Mouse (Mus musculus) layer of hippocampus, adult 2 months (tissue): ENCODE results near the gene Mrpl53. TPM values are rescaled to one million over a fixed set of nuclear protein-coding genes. Genes with fewer than 3 reads are reported as not detected.

Experiments
- DNase-seq, 2 experiments: peaks; one replicate each; pipeline ENCODE4 v3.0.0; 2022; ENCODE audit warnings: low spot score in 2 of 2
- H3K27ac ChIP-seq: fragments of 200-600 bp; 2 replicates; pipeline ENCODE4 v1.8.1; 2022
- H3K4me3 ChIP-seq: fragments of 200-600 bp; 2 replicates; pipeline ENCODE4 v1.8.1; 2022; ENCODE audit warnings: mild to moderate bottlenecking
- CTCF ChIP-seq: fragments of 200-600 bp; conservative IDR thresholded peaks from 2 replicates; pipeline ENCODE4 v1.8.1; 2022; ENCODE audit warnings: antibody characterized with exemption, mild to moderate bottlenecking, moderate library complexity
- total RNA-seq, 2 experiments: library from RNA; stranded (reverse); gene quantifications; 2 replicates each; pipeline ENCODE4 v1.2.3; 2021

The Mrpl53 gene
- total RNA-seq, 2 experiments from 2014 or later, result 64.9 to 67.4 TPM

DNA sequence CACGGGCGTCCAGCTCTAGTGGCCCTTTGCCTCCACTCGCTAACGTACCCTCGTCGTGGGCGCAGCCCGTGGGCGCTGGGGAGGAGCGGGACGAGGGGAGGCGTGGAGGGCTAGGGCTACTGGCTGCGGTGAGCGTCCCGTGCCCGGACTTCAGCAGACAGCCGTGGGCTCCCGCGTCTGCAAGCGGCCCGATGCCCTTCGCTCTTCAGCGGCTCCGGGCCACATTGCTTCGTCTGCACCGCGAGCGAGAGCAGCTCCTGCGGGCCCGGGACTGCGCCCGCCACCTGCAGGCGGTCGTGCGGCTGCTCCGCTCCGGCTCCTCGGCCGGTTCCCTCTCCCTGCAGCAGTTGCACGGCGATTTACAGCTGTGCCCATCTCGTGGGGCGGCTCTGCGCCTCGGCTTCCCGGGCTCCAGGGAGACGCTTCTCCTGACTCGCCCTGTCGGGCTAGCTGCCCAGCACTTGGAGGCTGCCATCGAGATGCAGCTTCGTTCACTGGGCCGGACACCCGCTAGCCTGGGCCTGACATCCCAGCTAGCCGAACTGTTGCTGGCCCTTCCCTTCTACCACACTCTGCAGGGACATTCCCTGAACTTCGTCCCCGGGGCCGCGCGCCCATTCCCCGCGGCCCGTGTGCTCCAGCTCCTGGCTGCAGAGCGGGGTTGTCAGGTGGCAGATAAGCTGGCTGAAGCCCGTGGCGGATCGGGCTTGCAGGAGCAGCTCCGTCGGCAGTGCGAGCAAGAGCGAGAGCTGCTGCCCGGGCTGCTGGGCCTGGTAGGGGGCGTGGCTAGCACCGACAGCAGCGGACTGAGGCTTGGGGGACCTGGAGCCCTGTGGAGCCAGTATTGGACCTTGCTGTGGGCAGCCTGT lies 6.9 kb upstream of the Mrpl53 start:
- peak; percentile 63 for TF ChIP-seq CTCF
- DNase-seq, result peak in 1 of 2 experiments; percentile 59
- Histone ChIP-seq H3K4me3 (peak overlapping the region; percentile 83), H3K27ac (peak overlapping the region; percentile 93)

DNA sequence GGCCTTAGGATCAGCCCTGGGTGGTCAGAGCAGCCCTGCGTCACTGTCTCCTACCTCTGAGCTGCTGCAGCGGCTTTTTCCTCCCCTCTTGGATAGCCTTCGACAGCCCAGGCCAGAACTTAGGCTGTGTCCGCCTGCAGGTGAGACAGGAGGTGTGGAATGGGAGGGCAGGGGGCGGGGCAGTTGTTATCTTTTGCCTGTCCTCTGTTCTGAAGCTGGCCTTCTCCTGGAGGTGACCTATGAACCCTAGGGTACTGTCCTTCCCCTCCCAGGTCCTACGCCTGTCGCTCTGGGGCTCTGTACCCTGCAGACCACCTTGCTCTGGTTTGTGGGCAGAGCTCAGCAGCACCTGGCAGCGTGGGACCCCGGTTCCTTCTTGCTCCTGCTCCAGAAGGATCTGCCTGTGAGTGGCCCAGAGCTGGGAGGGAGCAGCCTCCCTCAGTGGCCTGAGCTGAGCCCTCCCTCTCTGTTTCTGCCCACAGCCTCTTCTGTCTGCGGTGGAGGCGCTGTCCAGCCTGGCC lies 5.7 kb upstream of the Mrpl53 start:
- no peak for TF ChIP-seq CTCF
- peak overlapping the region; percentile 83 for H3K4me3 ChIP-seq
- peak overlapping the region; percentile 93 for H3K27ac ChIP-seq
- DNase-seq, result no peak

DNA sequence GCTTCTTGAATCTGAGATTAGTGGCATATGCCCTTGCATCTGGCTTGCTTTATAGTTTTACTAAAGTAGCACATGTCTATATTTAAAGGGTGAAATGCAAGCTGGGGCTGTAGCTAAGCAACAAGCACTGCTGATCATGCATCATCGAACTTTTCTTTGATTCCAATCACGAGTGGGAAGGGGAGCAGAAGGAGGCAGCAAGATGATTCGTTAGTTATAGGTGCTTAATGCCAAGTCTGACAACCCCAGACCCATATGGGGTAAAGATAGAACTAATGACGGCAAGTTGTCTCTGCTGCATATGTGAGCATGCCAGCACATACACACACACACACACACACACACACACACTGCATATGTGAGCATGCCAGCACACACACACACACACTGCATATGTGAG lies 4.7 kb upstream of the Mrpl53 start:
- Histone ChIP-seq H3K4me3 (no peak overlapping the region), H3K27ac (peak overlapping the region; percentile 93)
- TF ChIP-seq CTCF, result no peak
- DNase-seq, result peak in 1 of 2 experiments; percentile 85

DNA sequence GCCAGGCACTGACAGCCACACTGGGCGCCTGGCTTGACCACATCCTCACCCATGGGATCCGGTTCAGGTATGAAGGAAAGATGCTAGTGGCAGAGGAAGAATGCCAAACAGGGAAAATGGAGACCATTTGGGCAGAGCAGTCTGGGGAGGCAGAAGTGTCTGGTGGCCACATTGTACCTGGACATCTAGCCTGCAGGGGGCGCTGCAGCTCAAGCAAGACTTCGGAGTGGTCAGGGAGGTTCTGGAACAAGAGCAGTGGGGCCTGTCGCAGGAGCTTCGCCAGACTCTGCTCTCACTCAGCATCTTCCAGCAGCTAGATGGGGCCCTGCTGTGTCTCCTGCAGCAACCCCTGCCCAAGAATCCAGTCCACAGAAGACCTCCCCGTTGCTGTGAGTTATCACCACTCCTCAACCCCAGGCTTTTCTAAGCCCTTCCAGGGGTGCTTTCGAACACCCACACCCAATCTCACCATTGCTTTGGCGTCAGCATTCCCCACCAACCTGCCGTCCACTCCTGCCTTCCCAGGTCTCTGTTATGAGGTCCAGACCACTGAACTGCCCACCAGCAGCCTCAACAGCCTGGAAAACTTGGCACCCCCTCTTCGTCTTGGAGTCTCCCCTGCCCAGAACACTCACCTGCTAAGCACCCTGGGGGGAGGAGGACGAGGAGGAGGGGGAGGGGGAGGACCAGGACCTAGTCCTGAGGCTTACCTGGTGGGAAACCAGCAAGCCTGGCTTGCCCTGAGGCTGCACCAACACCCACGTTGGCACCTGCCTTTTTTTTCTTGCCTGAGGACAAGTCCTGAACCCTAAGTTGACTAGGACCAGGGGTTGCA lies 1.1 kb upstream of the Mrpl53 start:
- peak in 1 of 2 experiments; percentile 75 for DNase-seq
- peak overlapping the region; percentile 98 for H3K27ac ChIP-seq
- H3K4me3 ChIP-seq, result peak overlapping the region; percentile 94; the same call in 1 of the 2 replicates
- peak; percentile 85 for TF ChIP-seq CTCF

DNA sequence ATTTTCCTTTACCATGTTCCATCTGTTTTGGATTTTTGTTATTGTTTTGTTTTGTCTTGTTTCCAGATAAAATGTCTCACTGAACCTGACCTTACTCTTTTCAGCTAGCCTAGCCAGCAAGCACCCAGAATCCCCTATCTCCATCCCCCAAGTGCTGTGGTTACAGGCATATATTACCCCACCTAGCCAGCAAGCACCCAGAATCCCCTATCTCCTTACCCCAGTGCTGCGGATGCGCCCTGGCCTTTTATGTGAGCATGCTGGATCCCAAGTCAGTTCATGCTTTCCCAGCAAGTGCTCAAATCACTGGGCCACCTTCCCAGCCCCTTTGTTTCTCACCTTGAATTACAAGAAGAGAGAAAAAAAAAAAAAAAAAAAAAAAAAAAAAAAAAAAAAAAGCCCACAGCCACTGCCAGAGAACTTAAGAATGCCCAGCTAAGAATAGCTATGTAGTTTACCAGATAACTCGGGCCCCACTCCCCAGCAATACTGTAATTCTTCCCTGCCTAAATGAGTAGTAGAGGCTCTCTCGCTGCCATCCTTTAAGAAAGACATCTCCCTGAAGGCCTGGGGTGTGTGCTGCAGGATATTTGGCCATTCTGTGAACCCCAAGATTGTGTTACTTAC lies 2.8 kb downstream of the Mrpl53 start:
- no peak for DNase-seq
- Histone ChIP-seq H3K4me3 (no peak overlapping the region), H3K27ac (no peak overlapping the region)
- no peak for TF ChIP-seq CTCF

DNA sequence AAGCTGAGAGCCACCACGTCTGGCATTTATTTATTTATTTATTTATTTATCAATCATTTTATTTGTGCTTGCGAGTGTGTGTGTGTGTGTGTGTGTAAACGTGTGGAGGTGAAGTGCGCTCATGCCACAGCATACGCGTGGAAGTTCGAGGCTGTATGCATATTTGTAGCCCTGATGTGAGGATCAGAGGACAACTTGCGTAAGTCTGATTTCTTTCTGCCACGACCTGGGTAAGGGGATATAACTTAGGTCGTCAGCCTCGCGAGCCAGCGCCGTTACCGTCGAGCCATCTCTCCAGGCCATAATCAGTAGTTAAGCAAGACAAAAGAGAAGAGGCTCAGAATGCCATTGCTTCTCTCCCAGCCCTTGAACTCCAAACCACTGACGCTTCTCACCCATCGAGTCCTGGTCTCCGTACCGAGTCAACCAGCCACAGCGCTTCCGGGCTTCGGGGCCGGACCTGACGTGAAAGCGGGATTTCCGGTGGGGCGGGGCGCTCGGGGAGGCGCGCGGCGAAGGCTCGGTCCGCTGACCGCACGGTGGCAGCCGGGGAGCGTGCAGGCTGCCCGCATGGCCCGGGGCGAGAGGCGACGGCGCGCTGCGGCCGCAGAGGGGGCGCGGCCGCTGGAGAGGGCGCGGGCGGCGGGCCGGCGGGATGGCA lies 6.3 kb downstream of the Mrpl53 start, which contains the start of gene Mogs:
Gene Mogs, plus strand, starts transcription at position 486 of the 661 bp plus-strand sequence.
- peak within 1 kb of the TSS; percentile 97 for H3K27ac ChIP-seq
- TF ChIP-seq CTCF, result peak; percentile 61

DNA sequence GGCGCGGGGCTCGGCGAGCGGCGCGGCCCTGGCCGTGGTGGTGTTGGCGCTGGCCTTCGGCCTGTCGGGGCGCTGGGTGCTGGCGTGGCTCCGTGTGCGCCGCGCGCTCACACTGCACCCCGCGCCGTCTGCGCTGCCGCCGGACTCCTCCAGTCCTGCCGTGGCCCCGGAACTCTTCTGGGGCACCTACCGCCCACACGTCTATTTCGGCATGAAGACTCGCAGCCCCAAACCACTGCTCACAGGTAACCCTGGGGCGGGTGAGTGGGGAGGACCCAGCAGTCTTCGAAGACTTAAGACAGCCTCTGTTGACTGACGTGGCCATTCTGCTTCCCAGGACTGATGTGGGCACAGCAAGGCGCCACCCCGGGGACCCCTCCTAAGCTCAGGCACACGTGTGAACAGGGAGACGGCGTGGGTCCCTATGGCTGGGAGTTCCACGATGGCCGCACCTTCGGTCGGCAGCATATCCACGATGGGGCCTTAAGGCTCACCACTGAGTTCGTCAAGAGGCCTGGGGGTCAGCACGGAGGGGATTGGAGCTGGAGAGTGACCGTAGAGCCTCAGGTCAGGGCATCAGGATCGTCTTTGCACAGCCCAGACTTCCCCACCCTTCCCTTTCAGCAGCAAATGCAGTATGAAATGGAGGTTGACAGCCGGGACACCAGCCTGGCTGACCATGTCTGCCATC lies 7.0 kb downstream of the Mrpl53 start:
- peak overlapping the region; percentile 84 for H3K27ac ChIP-seq
- TF ChIP-seq CTCF, result no peak
- DNase-seq, result no peak
- peak overlapping the region; percentile 88 for H3K4me3 ChIP-seq

More for the DNA sequence above, 6.3 kb downstream of the Mrpl53 start, which contains the start of gene Mogs:
- peak; percentile 92 to 94 for DNase-seq
- peak within 1 kb of the TSS; percentile 88 for H3K4me3 ChIP-seq

DNA sequence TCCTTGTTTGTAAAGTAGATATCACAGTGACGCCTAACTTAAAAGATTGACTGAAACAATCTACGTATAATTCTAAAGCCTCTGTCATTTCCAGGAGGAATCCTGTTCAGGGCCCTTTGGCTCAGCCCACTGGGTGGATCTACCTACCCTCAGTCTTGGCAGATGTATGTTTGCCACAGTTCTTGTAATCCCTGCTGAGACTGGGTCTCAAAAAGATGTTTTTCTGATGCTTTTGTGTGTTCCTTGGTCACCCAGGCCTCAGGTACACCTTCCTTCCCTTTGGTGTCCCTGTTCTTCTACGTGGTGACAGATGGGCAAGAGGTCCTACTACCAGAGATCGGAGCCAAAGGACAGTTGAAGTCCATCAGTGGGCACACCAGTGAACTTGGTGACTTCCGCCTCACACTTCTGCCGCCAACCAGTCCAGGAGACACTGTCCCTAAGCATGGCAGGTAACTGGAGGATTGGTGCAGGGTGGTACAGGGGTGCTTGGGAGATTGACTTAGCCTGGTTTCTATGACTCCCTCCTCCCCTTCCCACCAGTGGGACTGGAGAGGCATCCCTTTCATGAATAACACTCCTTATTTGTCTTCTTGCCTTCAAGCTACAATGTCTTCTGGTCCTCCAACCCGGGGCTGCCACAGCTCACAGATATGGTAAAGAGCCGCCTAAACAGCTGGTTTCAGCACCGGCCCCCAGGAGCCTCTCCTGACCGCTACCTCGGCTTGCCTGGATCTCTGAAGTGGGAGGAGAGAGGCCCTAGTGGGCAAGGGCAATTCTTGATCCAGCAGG lies 7.7 kb downstream of the Mrpl53 start:
- no peak for TF ChIP-seq CTCF
- peak overlapping the region; percentile 84 for H3K27ac ChIP-seq
- H3K4me3 ChIP-seq, result peak overlapping the region; percentile 88
- no peak for DNase-seq

DNA sequence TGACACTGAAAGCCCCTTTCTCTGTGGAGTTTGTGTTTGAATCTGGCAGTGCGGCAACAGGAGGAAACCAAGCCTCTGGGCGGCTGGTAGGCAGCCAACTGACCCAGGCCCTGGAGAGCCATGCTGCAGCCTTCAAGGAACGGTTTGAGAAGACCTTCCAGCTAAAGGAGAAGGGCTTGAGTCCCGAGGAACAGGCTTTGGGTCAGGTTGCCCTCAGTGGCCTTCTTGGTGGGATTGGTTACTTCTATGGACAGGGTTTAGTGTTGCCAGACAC lies 8.3 kb downstream of the Mrpl53 start:
- no peak for DNase-seq
- TF ChIP-seq CTCF, result no peak
- H3K27ac ChIP-seq, result no peak overlapping the region
- H3K4me3 ChIP-seq, result no peak overlapping the region

DNA sequence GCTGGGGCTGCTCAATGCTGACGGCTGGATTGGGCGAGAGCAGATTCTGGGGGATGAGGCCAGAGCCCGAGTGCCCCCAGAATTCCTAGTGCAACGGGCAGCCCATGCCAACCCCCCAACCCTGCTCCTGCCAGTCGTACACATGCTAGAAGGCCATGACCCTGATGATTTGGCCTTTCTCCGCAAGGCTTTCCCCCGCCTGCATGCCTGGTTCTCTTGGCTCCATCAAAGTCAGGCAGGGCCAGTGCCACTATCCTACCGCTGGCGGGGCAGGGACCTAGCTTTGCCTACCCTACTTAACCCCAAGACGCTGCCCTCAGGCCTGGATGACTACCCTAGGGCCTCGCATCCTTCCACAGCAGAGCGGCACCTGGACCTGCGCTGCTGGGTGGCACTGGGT lies 8.8 kb downstream of the Mrpl53 start:
- H3K27ac ChIP-seq, result no peak overlapping the region
- H3K4me3 ChIP-seq, result no peak overlapping the region
- TF ChIP-seq CTCF, result no peak
- no peak for DNase-seq

DNA sequence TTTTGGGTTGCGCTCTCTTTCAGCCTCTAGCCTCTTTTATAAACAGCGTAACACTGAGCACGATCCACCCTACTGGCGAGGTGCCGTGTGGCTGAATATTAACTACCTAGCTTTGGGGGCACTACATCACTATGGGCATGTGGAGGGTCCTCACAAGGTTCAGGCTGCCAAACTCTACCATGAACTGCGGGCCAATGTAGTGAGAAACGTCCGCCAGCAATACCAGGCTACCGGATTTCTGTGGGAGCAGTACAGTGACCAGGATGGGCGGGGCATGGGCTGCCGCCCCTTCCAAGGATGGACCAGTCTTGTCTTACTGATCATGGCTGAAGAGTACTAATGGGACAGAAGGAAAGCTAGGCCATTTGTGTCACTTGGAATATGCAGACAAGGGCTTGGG lies 9.5 kb downstream of the Mrpl53 start:
- Histone ChIP-seq H3K4me3 (no peak overlapping the region), H3K27ac (no peak overlapping the region)
- no peak for TF ChIP-seq CTCF
- DNase-seq, result no peak
